Mouse (Mus musculus): ENCODE data around the gene Rgsl1.

- TF ChIP-seq CTCF (IDR thresholded peaks at IDR 0.05; ENCODE audit: borderline replicate concordance, extremely low read depth, insufficient read depth, insufficient read length) (no peak), POLR2A (IDR thresholded peaks at IDR 0.05; ENCODE audit: borderline replicate concordance, extremely low read depth, insufficient read depth, insufficient read length, poor library complexity, severe bottlenecking) (no peak)
Observed at GRCm38 (mm10) chr1:153753725-153754464, 90.0 kb downstream of the Rgsl1 start.
